Mouse (Mus musculus) small intestine, adult 2 months (tissue): ENCODE results near the gene Ccnf.

Experiments
- CTCF ChIP-seq: fragments of 200-500 bp; IDR thresholded peaks from 2 replicates; pipeline ENCODE4 v1.5.1; 2012; ENCODE audit warnings: low read depth, mild to moderate bottlenecking, control low read depth, inconsistent platforms, low read length, moderate library complexity, mixed read lengths; ENCODE audit not compliant: insufficient replicate concordance, insufficient read length; ENCODE audit errors: extremely low read depth
- POLR2A ChIP-seq: fragments of 200-500 bp; IDR thresholded peaks from 2 replicates; pipeline ENCODE4 v1.6.1; 2012; ENCODE audit warnings: low read depth, mild to moderate bottlenecking, control low read depth, inconsistent platforms, low read length, moderate library complexity

GRCm38 (mm10) chr17:24264766-24265165 lies 13.5 kb upstream of the Ccnf start:
- no peak for TF ChIP-seq POLR2A
- no peak for TF ChIP-seq CTCF
